Mouse (Mus musculus) liver, embryonic 11.5 days (tissue): ENCODE data around the gene Bicd1. TPM values are rescaled to one million over a fixed set of nuclear protein-coding genes. Genes with fewer than 3 reads are reported as not detected.
"Not testable (repeated sequence)": the region's sequence is repeated elsewhere in the genome, so short reads cannot be mapped to it uniquely, and the experiment has no call there.

Source experiments
- ATAC-seq: fragments of 200-750 bp; cut with Nextera tagmentation; replicated peaks from 2 replicates; pipeline ENCODE4 v1.8.0; 2017; ENCODE audit warnings: moderate number of reproducible peaks, mild to moderate bottlenecking, moderate TSS enrichment, moderate library complexity; ENCODE audit not compliant: low FRiP score
- DNase-seq: peaks from one replicate; pipeline ENCODE4 v3.0.0-alpha.2; 2017; ENCODE audit warnings: low spot score
- H3K27ac ChIP-seq: fragments of 300-500 bp; sonication (generic); 2 replicates; pipeline ENCODE4 v1.5.1; 2014; ENCODE audit warnings: mild to moderate bottlenecking, low read depth, low read length, control low read depth
- H3K27me3 ChIP-seq: fragments of 300-500 bp; sonication (generic); replicated peaks from 2 replicates; pipeline ENCODE4 v1.6.1; 2014; ENCODE audit warnings: low read length, mixed read lengths; ENCODE audit not compliant: control insufficient read depth, insufficient read depth
- H3K36me3 ChIP-seq: fragments of 300-500 bp; sonication (generic); 2 replicates; pipeline ENCODE4 v1.6.1; 2014; ENCODE audit warnings: mild to moderate bottlenecking, low read length, moderate library complexity, mixed read lengths; ENCODE audit not compliant: control insufficient read depth, insufficient read depth
- H3K4me1 ChIP-seq: fragments of 300-500 bp; sonication (generic); replicated peaks from 2 replicates; pipeline ENCODE4 v1.6.1; 2014; ENCODE audit warnings: low read length, mixed read lengths; ENCODE audit not compliant: control insufficient read depth, insufficient read depth
- H3K4me2 ChIP-seq: fragments of 300-500 bp; sonication (generic); 2 replicates; pipeline ENCODE4 v1.6.1; 2014; ENCODE audit warnings: mild to moderate bottlenecking, control low read depth, moderate library complexity
- H3K4me3 ChIP-seq: fragments of 300-500 bp; sonication (generic); 2 replicates; pipeline ENCODE4 v1.5.1; 2014; ENCODE audit warnings: low read depth, low read length, control low read depth
- H3K9ac ChIP-seq: fragments of 300-500 bp; sonication (generic); 2 replicates; pipeline ENCODE4 v1.6.1; 2014; ENCODE audit warnings: low read depth, low read length, control low read depth
- H3K9me3 ChIP-seq: fragments of 300-500 bp; sonication (generic); 2 replicates; pipeline ENCODE4 v1.6.1; 2016; ENCODE audit warnings: low read length, inconsistent platforms, mixed read lengths; ENCODE audit not compliant: control insufficient read depth
- WGBS: fragments of 180-500 bp; shearing (Covaris S2); extraction: QIAGEN DNeasy Blood & Tissue Kit; methylation state at CpG from one replicate; pipeline ENCODE4 v1.1.7; 2014; 5-methylcytosine and 5-hydroxymethylcytosine counted together
- polyA plus RNA-seq: library from polyadenylated mRNA; unstranded; fragments of >200 nt; fragmentation: Nextera tagmentation; extraction: Ambion mirVana; gene quantifications from 2 replicates; pipeline ENCODE4 v1.2.1, GENCODE M21; 2014

Gene Bicd1
- polyA plus RNA-seq: 4.9 and 5.0 TPM in 2 replicates

GRCm38 (mm10) chr6:149408833-149409332, at the start of gene Bicd1:
Gene Bicd1, plus strand, starts transcription at chr6:149408886.
- under 1% methylated on average over 30 of the region's 30 CpGs for WGBS

GRCm38 (mm10) chr6:149362533-149362932, 46.2 kb upstream of the Bicd1 start:
- not testable (repeated sequence) for H3K27ac ChIP-seq, DNase-seq, H3K4me3 ChIP-seq, H3K27me3 ChIP-seq, H3K4me2 ChIP-seq, H3K36me3 ChIP-seq, H3K9me3 ChIP-seq, H3K4me1 ChIP-seq, ATAC-seq, H3K9ac ChIP-seq
- 94% methylated on average over 20 of the region's 20 CpGs for whole genome bisulfite sequencing

More at GRCm38 (mm10) chr6:149408833-149409332, at the start of gene Bicd1:
- Histone ChIP-seq H3K4me1 (no peaks in the 10 kb centered on the region), H3K36me3 (no peaks in the 10 kb centered on the region), H3K27ac (no peak within 1 kb of the TSS), H3K4me2 (peak within 1 kb of the TSS; percentile 84), H3K9ac (peak within 1 kb of the TSS; percentile 75), H3K4me3 (peak within 1 kb of the TSS; percentile 71), H3K9me3 (no peaks in the 10 kb centered on the region), H3K27me3 (no peaks in the 10 kb centered on the region)
- DNase-seq (peak; percentile 82), ATAC-seq (peak; percentile 99)

GRCm38 (mm10) chr6:149365975-149366374, 42.7 kb upstream of the Bicd1 start:
- H3K36me3 ChIP-seq, H3K4me2 ChIP-seq, H3K27me3 ChIP-seq, H3K4me3 ChIP-seq, H3K9ac ChIP-seq, H3K9me3 ChIP-seq, H3K27ac ChIP-seq, H3K4me1 ChIP-seq, DNase-seq: not testable (repeated sequence)
- WGBS: 81% methylated on average over 2 of the region's 2 CpGs
- ATAC-seq: 0 out of 2 replicates have a peak, but pooled peaks have one; percentile 37

- ATAC-seq: no peak
- H3K4me1 ChIP-seq: no peaks in the 10 kb centered on the region
- H3K9ac ChIP-seq: no peak overlapping the region
- H3K27ac ChIP-seq: no peak overlapping the region
- no peak for DNase-seq
- no peaks in the 10 kb centered on the region for H3K36me3 ChIP-seq
- no peak overlapping the region for H3K4me2 ChIP-seq
- no peaks in the 10 kb centered on the region for H3K27me3 ChIP-seq
- 74% methylated on average over 2 of the region's 2 CpGs for WGBS
- no peak overlapping the region for H3K4me3 ChIP-seq
- H3K9me3 ChIP-seq: no peaks in the 10 kb centered on the region
Observed at GRCm38 (mm10) chr6:149366403-149366802, 42.3 kb upstream of the Bicd1 start.

- Histone ChIP-seq H3K9ac (no peak overlapping the region), H3K9me3 (no peaks in the 10 kb centered on the region), H3K4me2 (no peak overlapping the region), H3K36me3 (no peaks in the 10 kb centered on the region), H3K4me3 (no peak overlapping the region), H3K27ac (no peak overlapping the region), H3K4me1 (no peaks in the 10 kb centered on the region), H3K27me3 (no peaks in the 10 kb centered on the region)
- WGBS: 36% methylated on average over 2 of the region's 2 CpGs
- DNase-seq (no peak), ATAC-seq (peak; percentile 81)
Observed at GRCm38 (mm10) chr6:149374986-149375457, 33.7 kb upstream of the Bicd1 start.

- ATAC-seq: no peak
- DNase-seq: no peak
- WGBS: 72% methylated on average over 2 of the region's 2 CpGs
Observed at GRCm38 (mm10) chr6:149383531-149383930, 25.2 kb upstream of the Bicd1 start.

GRCm38 (mm10) chr6:149386389-149386788, 22.3 kb upstream of the Bicd1 start:
- no peak overlapping the region for H3K9ac ChIP-seq
- ATAC-seq (no peak), DNase-seq (no peak)
- no peak overlapping the region for H3K27ac ChIP-seq
- H3K9me3 ChIP-seq: no peaks in the 10 kb centered on the region
- H3K4me1 ChIP-seq: no peaks in the 10 kb centered on the region
- H3K4me2 ChIP-seq: no peak overlapping the region
- H3K27me3 ChIP-seq: no peaks in the 10 kb centered on the region
- H3K36me3 ChIP-seq: no peaks in the 10 kb centered on the region
- 43% methylated on average over 3 of the region's 3 CpGs for WGBS
- H3K4me3 ChIP-seq: no peak overlapping the region

More at GRCm38 (mm10) chr6:149383531-149383930, 25.2 kb upstream of the Bicd1 start:
- H3K4me1 ChIP-seq: no peaks in the 10 kb centered on the region
- H3K27ac ChIP-seq: no peak overlapping the region
- H3K4me3 ChIP-seq: no peak overlapping the region
- H3K36me3 ChIP-seq: no peaks in the 10 kb centered on the region
- no peaks in the 10 kb centered on the region for H3K9me3 ChIP-seq
- H3K4me2 ChIP-seq: no peak overlapping the region
- H3K27me3 ChIP-seq: no peaks in the 10 kb centered on the region
- no peak overlapping the region for H3K9ac ChIP-seq

- H3K36me3 ChIP-seq, DNase-seq, H3K27me3 ChIP-seq, H3K4me2 ChIP-seq, ATAC-seq, H3K9me3 ChIP-seq, H3K27ac ChIP-seq, H3K4me1 ChIP-seq, H3K4me3 ChIP-seq, H3K9ac ChIP-seq: not testable (repeated sequence)
- WGBS: 75% methylated on average over 2 of the region's 2 CpGs
Observed at GRCm38 (mm10) chr6:149389626-149390025, 19.1 kb upstream of the Bicd1 start.

GRCm38 (mm10) chr6:149399396-149399795, 9.3 kb upstream of the Bicd1 start:
- Histone ChIP-seq H3K4me2 (no peak overlapping the region), H3K36me3 (no peaks in the 10 kb centered on the region), H3K9ac (no peak overlapping the region), H3K4me3 (no peak overlapping the region), H3K27me3 (no peaks in the 10 kb centered on the region), H3K27ac (no peak overlapping the region), H3K4me1 (no peaks in the 10 kb centered on the region), H3K9me3 (no peaks in the 10 kb centered on the region)
- DNase-seq (no peak), ATAC-seq (no peak)
